Mouse (Mus musculus) left cerebral cortex, adult 2 months (tissue): ENCODE data around the gene Akap12. TPM values are rescaled to one million over a fixed set of nuclear protein-coding genes. Genes with fewer than 3 reads are reported as not detected.

ENCODE experiments used
- DNase-seq, 2 experiments: peaks; one replicate each; pipeline ENCODE4 v3.0.0; 2021 to 2022; ENCODE audit warnings: low spot score in 2 of 2, mixed read lengths in 1 of 2; ENCODE audit errors: extremely low spot score in 1 of 2
- H3K27ac ChIP-seq: fragments of 200-600 bp; 2 replicates; pipeline ENCODE4 v1.8.1; 2022
- H3K4me3 ChIP-seq: fragments of 200-600 bp; 2 replicates; pipeline ENCODE4 v1.8.1; 2022
- CTCF ChIP-seq: fragments of 200-600 bp; IDR thresholded peaks from 2 replicates; pipeline ENCODE4 v1.8.1; 2022; ENCODE audit warnings: antibody characterized with exemption, mild to moderate bottlenecking, moderate library complexity
- intact Hi-C: fragments of 180-260 bp; cut with DNase I; formaldehyde crosslinking; loops from one replicate; pipeline ENCODE4 v1.15.1; 2025
- total RNA-seq, 2 experiments: library from RNA; stranded (reverse); gene quantifications; 2 replicates each; pipeline ENCODE4 v1.2.3; 2021

The Akap12 gene
- total RNA-seq, 2 experiments from 2014 or later: 17.2 to 19.9 TPM

GRCm38 (mm10) chr10:4373558-4373957 is 107.4 kb downstream of the Akap12 start:
- TF ChIP-seq CTCF: no peak
- Histone ChIP-seq H3K27ac (no peak overlapping the region), H3K4me3 (no peak overlapping the region)
- DNase-seq: no peak
- intact Hi-C loops: loop anchor here (2.0 kb wide), 1 partner anchor 377 kb away; no protein-coding TSS in a partner anchor

- no peak for TF ChIP-seq CTCF
- intact Hi-C loops: no loop called here
- Histone ChIP-seq H3K4me3 (no peak overlapping the region), H3K27ac (no peak overlapping the region)
- no peak for DNase-seq
Measured at GRCm38 (mm10) chr10:4374239-4374638, 108.1 kb downstream of the Akap12 start.

GRCm38 (mm10) chr10:4374734-4375133 is 108.6 kb downstream of the Akap12 start:
- DNase-seq: no peak
- H3K27ac ChIP-seq: no peak overlapping the region
- H3K4me3 ChIP-seq: no peak overlapping the region
- intact Hi-C loops: no loop called here
- no peak for TF ChIP-seq CTCF

- no peak for TF ChIP-seq CTCF
- intact Hi-C loops: no loop called here
- DNase-seq: no peak
- no peak overlapping the region for H3K27ac ChIP-seq
- no peak overlapping the region for H3K4me3 ChIP-seq
Measured at GRCm38 (mm10) chr10:4375267-4375666, 109.1 kb downstream of the Akap12 start.

- TF ChIP-seq CTCF: no peak
- intact Hi-C loops: no loop called here
- DNase-seq: no peak
- Histone ChIP-seq H3K27ac (no peak overlapping the region), H3K4me3 (no peak overlapping the region)
Measured at GRCm38 (mm10) chr10:4376461-4376860, 110.3 kb downstream of the Akap12 start.

- no peak for DNase-seq
- TF ChIP-seq CTCF: no peak
- no peak overlapping the region for H3K27ac ChIP-seq
- H3K4me3 ChIP-seq: no peak overlapping the region
- intact Hi-C loops: no loop called here
Measured at GRCm38 (mm10) chr10:4376931-4377330, 110.8 kb downstream of the Akap12 start.

- Histone ChIP-seq H3K4me3 (no peak overlapping the region), H3K27ac (no peak overlapping the region)
- DNase-seq: no peak
- intact Hi-C loops: no loop called here
- TF ChIP-seq CTCF: no peak
Measured at GRCm38 (mm10) chr10:4380748-4381147, 114.6 kb downstream of the Akap12 start.

GRCm38 (mm10) chr10:4384244-4384643 is 118.1 kb downstream of the Akap12 start:
- no peak for TF ChIP-seq CTCF
- no peak overlapping the region for H3K27ac ChIP-seq
- no peak overlapping the region for H3K4me3 ChIP-seq
- intact Hi-C loops: no loop called here
- DNase-seq: no peak

GRCm38 (mm10) chr10:4386609-4387591 is 120.7 kb downstream of the Akap12 start:
- peak overlapping the region; percentile 88 for H3K4me3 ChIP-seq
- DNase-seq: peak; percentile 91 to 94
- peak overlapping the region; percentile 99 for H3K27ac ChIP-seq
- intact Hi-C loops: loop anchor here (2.0 kb wide), 1 partner anchor 46 kb away; the partner anchor contains the start of genes Armt1 and Rmnd1
- no peak for TF ChIP-seq CTCF

- H3K4me3 ChIP-seq: peak within 1 kb of the TSS; percentile 88
Measured at GRCm38 (mm10) chr10:4387701-4388383, 121.7 kb downstream of the Akap12 start, which contains the start of gene Zbtb2. Gene Zbtb2, minus strand, starts transcription at chr10:4388108.

GRCm38 (mm10) chr10:4388384-4388745 is 122.2 kb downstream of the Akap12 start:
- no peak for DNase-seq
- TF ChIP-seq CTCF: no peak
- Histone ChIP-seq H3K4me3 (peak overlapping the region; percentile 88), H3K27ac (peak overlapping the region; percentile 99)
- intact Hi-C loops: no loop called here

More at GRCm38 (mm10) chr10:4387701-4388383, 121.7 kb downstream of the Akap12 start, which contains the start of gene Zbtb2:
- peak within 1 kb of the TSS; percentile 99 for H3K27ac ChIP-seq
- DNase-seq: peak; percentile 61 to 71
- TF ChIP-seq CTCF: no peak
- intact Hi-C loops: loop anchor here (2.0 kb wide), 1 partner anchor 45 kb away; the partner anchor contains the start of genes Armt1 and Rmnd1

- Histone ChIP-seq H3K4me3 (peak overlapping the region; percentile 88), H3K27ac (no peak overlapping the region; the same call in 1 of the 2 replicates)
- no peak for TF ChIP-seq CTCF
- no peak for DNase-seq
- intact Hi-C loops: no loop called here
Measured at GRCm38 (mm10) chr10:4389036-4389435, 122.9 kb downstream of the Akap12 start.
